Mouse (Mus musculus) C2C12 (cell line): Measurements from ENCODE around the gene Palm2.

Source experiments
- CEBPB ChIP-seq: IDR thresholded peaks from one replicate; pipeline ENCODE4 v1.6.1; 2011; ENCODE audit warnings: low read depth, mild to moderate bottlenecking, control low read depth, moderate library complexity
- CTCF ChIP-seq: IDR thresholded peaks from one replicate; pipeline ENCODE4 v1.5.1; 2011; ENCODE audit not compliant: control insufficient read depth, insufficient read depth, insufficient read length
- FOSL1 ChIP-seq: IDR thresholded peaks from one replicate; pipeline ENCODE4 v1.8.0; 2011; ENCODE audit warnings: mild to moderate bottlenecking, low read length; ENCODE audit not compliant: poor library complexity, insufficient read depth, severe bottlenecking
- MAX ChIP-seq: IDR thresholded peaks from one replicate; pipeline ENCODE4 v1.6.1; 2011; ENCODE audit warnings: mild to moderate bottlenecking, control low read depth
- USF1 ChIP-seq: IDR thresholded peaks from one replicate; pipeline ENCODE4 v1.6.1; 2011; ENCODE audit warnings: low read depth, mild to moderate bottlenecking, control low read depth, moderate library complexity

DNA sequence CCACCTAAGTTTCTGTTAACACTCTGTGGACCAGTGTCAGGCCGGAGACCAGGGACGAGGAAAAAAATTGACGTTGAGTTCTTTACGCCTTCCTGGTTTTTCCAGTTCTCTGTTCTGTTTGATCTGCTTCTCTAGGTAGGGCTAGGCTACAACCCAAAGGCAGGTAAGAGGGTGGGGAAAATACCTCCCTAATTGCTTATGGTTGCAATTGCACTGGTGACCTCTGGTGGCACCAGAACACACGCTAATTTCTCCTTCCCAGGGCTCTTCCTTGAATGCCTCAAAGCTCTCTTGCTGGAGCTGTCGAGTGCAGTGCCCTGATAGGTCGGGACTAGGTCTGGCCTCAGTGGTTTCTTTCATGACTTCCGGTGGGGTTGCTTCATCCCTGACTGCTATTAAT is 42.9 kb upstream of the Palm2 start:
- TF ChIP-seq CTCF: no peak
- no peak for TF ChIP-seq USF1
- TF ChIP-seq MAX: no peak
- TF ChIP-seq FOSL1: no peak
- TF ChIP-seq CEBPB: no peak
